ENCODE assay signal across 18 mouse cellular contexts in the genomic region with DNA sequence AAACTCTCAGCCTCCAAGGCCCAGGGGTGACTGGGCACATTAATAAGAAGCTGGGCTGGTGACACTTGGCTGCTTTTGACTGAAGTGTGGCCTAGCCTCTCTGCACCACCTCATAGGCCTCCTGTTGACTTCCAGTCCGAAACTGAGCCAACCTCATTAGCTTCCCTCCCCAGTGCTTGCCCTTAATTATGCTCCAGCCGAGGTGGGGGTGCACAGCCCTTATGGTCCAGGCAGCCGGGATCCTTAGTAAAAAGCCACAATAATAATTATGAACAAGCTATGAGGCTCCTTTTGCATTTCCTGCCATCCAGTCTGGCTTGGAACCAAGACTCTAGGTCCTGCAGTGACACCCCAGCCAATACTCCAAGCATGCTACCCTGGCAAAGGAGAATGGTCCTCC.
DNase-seq lines count a peak whose midpoint lies in the region; ATAC-seq and TF ChIP-seq lines count a peak whose summit lies in the region.
"Had no signal": no experiment of that assay in that cellular context is flagged by ENCODE, and none has a peak within 500 bp of the region (broad histone marks: within the 10 kb centered on the region; RNA-seq: fewer than 3 reads in every experiment).

No protein-coding gene starts in this region.

- H3K27ac ChIP-seq in embryonic facial prominence, embryonic 13.5 days, result 0 out of 2 replicates have a peak overlapping the region, but pooled peaks have one; percentile 8
- no peak overlapping the region for H3K27ac ChIP-seq in embryonic facial prominence, embryonic 10.5 days (replicated peaks)
- no peak overlapping the region for H3K27ac ChIP-seq in kidney, embryonic 15.5 days
- peak overlapping the region; percentile 22; the same call in 1 of the 2 replicates for H3K27ac ChIP-seq in limb, embryonic 13.5 days
- no peak overlapping the region for H3K27ac ChIP-seq in heart, embryonic 12.5 days (ENCODE audit: poor library complexity, severe bottlenecking)
- H3K27ac ChIP-seq in thymus, adult 2 months (ENCODE audit: control insufficient read depth, insufficient read depth, low read length), result no peak overlapping the region
- H3K27ac ChIP-seq: layer of hippocampus, adult 2 months; left cerebral cortex, adult 2 months; neural tube, embryonic 15.5 days had no signal

- H3K4me2 ChIP-seq in embryonic facial prominence, embryonic 13.5 days, result no peak overlapping the region
- no peak overlapping the region for H3K4me2 ChIP-seq in kidney, embryonic 15.5 days
- H3K4me2 ChIP-seq in limb, embryonic 13.5 days (replicated peaks), result no peak overlapping the region
- H3K4me2 ChIP-seq in heart, embryonic 12.5 days, result no peak overlapping the region
- H3K4me2 ChIP-seq: lung, embryonic 14.5 days; neural tube, embryonic 15.5 days had no signal

- no peak overlapping the region for H3K9ac ChIP-seq in embryonic facial prominence, embryonic 13.5 days
- H3K9ac ChIP-seq in kidney, embryonic 15.5 days, result no peak overlapping the region
- H3K9ac ChIP-seq in limb, embryonic 13.5 days, result no peak overlapping the region; the same call in 1 of the 2 replicates
- H3K9ac ChIP-seq in heart, embryonic 12.5 days, result no peak overlapping the region
- H3K9ac ChIP-seq: lung, embryonic 14.5 days; neural tube, embryonic 15.5 days had no signal

- H3K27me3 ChIP-seq in embryonic facial prominence, embryonic 13.5 days, result peaks cover 20% of the 10 kb centered on the region
- H3K27me3 ChIP-seq in embryonic facial prominence, embryonic 10.5 days (replicated peaks; ENCODE audit: low read depth, poor library complexity, severe bottlenecking), result no peaks in the 10 kb centered on the region
- 0 out of 2 replicates have a peak, but pooled peaks cover 4% of the 10 kb centered on the region for H3K27me3 ChIP-seq in kidney, embryonic 15.5 days
- no peaks in the 10 kb centered on the region for H3K27me3 ChIP-seq in limb, embryonic 13.5 days
- no peaks in the 10 kb centered on the region for H3K27me3 ChIP-seq in heart, embryonic 12.5 days (replicated peaks)
- no peaks in the 10 kb centered on the region for H3K27me3 ChIP-seq in thymus, adult 2 months (ENCODE audit: control insufficient read depth, insufficient read depth, low read length)
- H3K27me3 ChIP-seq: CH12.LX; neural tube, embryonic 15.5 days had no signal

- ATAC-seq in embryonic facial prominence, embryonic 13.5 days (ENCODE audit: insufficient number of reproducible peaks, insufficient read depth, low FRiP score, low TSS enrichment, low read depth), result no peak
- peak; percentile 52 for ATAC-seq in kidney, embryonic 15.5 days (replicated peaks; ENCODE audit: low FRiP score)
- no peak for ATAC-seq in limb, embryonic 13.5 days (ENCODE audit: low FRiP score, low read depth)
- ATAC-seq in heart, embryonic 12.5 days (ENCODE audit: insufficient number of reproducible peaks, low FRiP score), result no peak
- ATAC-seq: inflammation-experienced regulatory T-cells, adult 6 months had no signal

- H3K9me3 ChIP-seq in embryonic facial prominence, embryonic 13.5 days, result no peaks in the 10 kb centered on the region
- H3K9me3 ChIP-seq in embryonic facial prominence, embryonic 10.5 days, result no peaks in the 10 kb centered on the region
- H3K9me3 ChIP-seq in kidney, embryonic 15.5 days (replicated peaks), result no peaks in the 10 kb centered on the region
- no peaks in the 10 kb centered on the region; the same call in 1 of the 2 replicates for H3K9me3 ChIP-seq in limb, embryonic 13.5 days
- H3K9me3 ChIP-seq in heart, embryonic 12.5 days (replicated peaks), result peaks cover 8% of the 10 kb centered on the region; the same call in 1 of the 2 replicates
- H3K9me3 ChIP-seq: neural tube, embryonic 15.5 days had no signal

- H3K4me1 ChIP-seq in embryonic facial prominence, embryonic 13.5 days, result peaks cover 28% of the 10 kb centered on the region
- no peaks in the 10 kb centered on the region for H3K4me1 ChIP-seq in embryonic facial prominence, embryonic 10.5 days
- no peaks in the 10 kb centered on the region; the same call in 1 of the 2 replicates for H3K4me1 ChIP-seq in kidney, embryonic 15.5 days
- peaks cover 26% of the 10 kb centered on the region for H3K4me1 ChIP-seq in limb, embryonic 13.5 days
- H3K4me1 ChIP-seq in heart, embryonic 12.5 days (replicated peaks), result no peaks in the 10 kb centered on the region
- H3K4me1 ChIP-seq in thymus, adult 2 months (replicated peaks; ENCODE audit: control insufficient read depth, insufficient read depth, low read length), result no peaks in the 10 kb centered on the region

- DNase-seq in embryonic facial prominence, embryonic 10.5 days (ENCODE audit: low spot score), result no peak
- DNase-seq in kidney, postnatal 4 days, result no peak
- peak; percentile 33 for DNase-seq in cerebellum, adult 8-10 months
- DNase-seq in thymus, adult 2 months, result no peak
- DNase-seq: adrenal gland, postnatal 14 days; heart, adult 18-20 months; kidney, adult 9 months; lung, embryonic 14.5 days; right cerebral cortex, postnatal 4 days had no signal

- 61% methylated on average over 3 of the region's 3 CpGs for WGBS in embryonic facial prominence, embryonic 13.5 days
- WGBS in embryonic facial prominence, embryonic 10.5 days, result 73% methylated on average over 3 of the region's 3 CpGs
- 50% methylated on average over 3 of the region's 3 CpGs for WGBS in kidney, embryonic 15.5 days
- WGBS in limb, embryonic 13.5 days, result 38% methylated on average over 3 of the region's 3 CpGs
- WGBS in heart, embryonic 12.5 days, result 87% methylated on average over 3 of the region's 3 CpGs
- 90% methylated on average over 3 of the region's 3 CpGs for WGBS in thymus, adult 2 months

- no peak for TF ChIP-seq CTCF in thymus, adult 2 months (IDR thresholded peaks at IDR 0.05; ENCODE audit: borderline replicate concordance, control insufficient read depth, extremely low read depth, insufficient read depth, low read length, poor library complexity)

- TF ChIP-seq POLR2A in thymus, adult 2 months (IDR thresholded peaks at IDR 0.05; ENCODE audit: control insufficient read depth, extremely low read depth, insufficient read depth, low read length, poor library complexity), result no peak

- no peak overlapping the region for H3K4me3 ChIP-seq in embryonic facial prominence, embryonic 13.5 days
- no peak overlapping the region for H3K4me3 ChIP-seq in embryonic facial prominence, embryonic 10.5 days
- H3K4me3 ChIP-seq in kidney, embryonic 15.5 days (replicated peaks), result no peak overlapping the region
- no peak overlapping the region for H3K4me3 ChIP-seq in limb, embryonic 13.5 days
- no peak overlapping the region for H3K4me3 ChIP-seq in heart, embryonic 12.5 days
- H3K4me3 ChIP-seq in thymus, adult 2 months (ENCODE audit: control insufficient read depth, insufficient read depth, low read length), result no peak overlapping the region
- H3K4me3 ChIP-seq: layer of hippocampus, adult 2 months; left cerebral cortex, adult 2 months; neural tube, embryonic 15.5 days had no signal

- H3K36me3 ChIP-seq in embryonic facial prominence, embryonic 13.5 days, result no peaks in the 10 kb centered on the region
- H3K36me3 ChIP-seq in embryonic facial prominence, embryonic 10.5 days (replicated peaks), result no peaks in the 10 kb centered on the region
- H3K36me3 ChIP-seq in kidney, embryonic 15.5 days, result no peaks in the 10 kb centered on the region
- H3K36me3 ChIP-seq in limb, embryonic 13.5 days, result no peaks in the 10 kb centered on the region
- H3K36me3 ChIP-seq in heart, embryonic 12.5 days, result no peaks in the 10 kb centered on the region
- H3K36me3 ChIP-seq in thymus, adult 2 months (ENCODE audit: control insufficient read depth, insufficient read depth, low read length), result no peaks in the 10 kb centered on the region
- H3K36me3 ChIP-seq: neural tube, embryonic 15.5 days had no signal

Comparison
In these comparisons a context has a peak if more than half of its experiments do, and no peak if none do; other contexts are left out.
1. H3K27ac ChIP-seq: peak in embryonic facial prominence, embryonic 13.5 days (single experiment) and limb, embryonic 13.5 days (single experiment); none in embryonic facial prominence, embryonic 10.5 days (single experiment), kidney, embryonic 15.5 days (single experiment), heart, embryonic 12.5 days (single experiment) and thymus, adult 2 months (single experiment).